Mouse (Mus musculus): ENCODE measurements around the gene Ate1. TPM values are rescaled to one million over a fixed set of nuclear protein-coding genes. Genes with fewer than 3 reads are reported as not detected.

The Ate1 gene
- total RNA-seq, 2 experiments from 2014 or later = 43.5 to 45.0 TPM

DNA sequence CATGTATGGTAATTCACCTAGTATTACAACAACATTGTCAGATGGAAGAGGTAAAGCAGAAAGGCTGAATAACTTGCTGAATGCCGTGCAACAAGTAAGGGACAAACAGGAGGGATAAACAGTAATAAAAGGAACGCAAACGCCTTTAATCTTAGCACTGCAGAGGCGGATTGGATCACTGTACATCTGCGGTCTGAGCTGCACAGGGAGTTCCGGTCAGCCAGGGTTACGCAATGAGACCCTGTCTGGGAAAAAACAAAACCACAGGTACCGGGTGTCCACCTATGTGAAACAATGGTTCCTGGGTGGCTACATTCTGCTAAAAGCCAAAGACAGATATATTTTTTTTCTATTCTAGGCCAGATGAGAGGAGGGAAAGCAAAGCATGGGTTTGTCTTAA, 3.3 kb upstream of the Ate1 start:
- no peak for DNase-seq

DNA sequence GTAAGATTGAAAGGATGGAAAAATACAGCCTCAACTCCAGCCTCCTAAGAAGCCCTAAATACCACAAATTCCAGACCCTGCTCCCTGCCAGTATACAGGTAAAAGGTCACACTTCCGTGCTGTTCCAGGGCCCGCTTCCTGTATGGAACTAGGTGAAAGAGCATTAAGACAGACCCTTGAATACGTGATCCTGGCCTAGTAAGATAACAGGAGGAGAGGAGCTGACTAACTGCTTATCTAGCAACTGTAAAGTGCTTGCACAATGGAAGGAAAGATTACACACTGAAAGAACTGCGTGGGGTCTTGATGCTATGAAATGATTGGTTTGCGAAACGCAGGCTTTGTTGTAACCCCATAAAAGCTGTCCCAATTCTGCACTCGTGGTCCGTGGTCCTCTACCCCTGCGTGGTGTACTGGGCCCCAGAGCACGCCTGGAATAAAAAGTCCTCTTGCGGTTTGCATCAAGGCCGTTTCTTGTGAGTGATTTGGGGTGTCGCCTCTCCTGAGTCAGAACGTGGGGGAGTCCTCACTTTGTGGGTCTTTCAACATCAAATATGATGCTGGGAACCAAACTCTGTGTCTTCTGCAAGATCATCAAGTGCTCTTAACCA, 748 bp upstream of the Ate1 start:
- DNase-seq = no peak

GRCm38 (mm10) chr7:130519096-130520048, 797 bp downstream of the Ate1 start:
- DNase-seq = peak; percentile 99

DNA sequence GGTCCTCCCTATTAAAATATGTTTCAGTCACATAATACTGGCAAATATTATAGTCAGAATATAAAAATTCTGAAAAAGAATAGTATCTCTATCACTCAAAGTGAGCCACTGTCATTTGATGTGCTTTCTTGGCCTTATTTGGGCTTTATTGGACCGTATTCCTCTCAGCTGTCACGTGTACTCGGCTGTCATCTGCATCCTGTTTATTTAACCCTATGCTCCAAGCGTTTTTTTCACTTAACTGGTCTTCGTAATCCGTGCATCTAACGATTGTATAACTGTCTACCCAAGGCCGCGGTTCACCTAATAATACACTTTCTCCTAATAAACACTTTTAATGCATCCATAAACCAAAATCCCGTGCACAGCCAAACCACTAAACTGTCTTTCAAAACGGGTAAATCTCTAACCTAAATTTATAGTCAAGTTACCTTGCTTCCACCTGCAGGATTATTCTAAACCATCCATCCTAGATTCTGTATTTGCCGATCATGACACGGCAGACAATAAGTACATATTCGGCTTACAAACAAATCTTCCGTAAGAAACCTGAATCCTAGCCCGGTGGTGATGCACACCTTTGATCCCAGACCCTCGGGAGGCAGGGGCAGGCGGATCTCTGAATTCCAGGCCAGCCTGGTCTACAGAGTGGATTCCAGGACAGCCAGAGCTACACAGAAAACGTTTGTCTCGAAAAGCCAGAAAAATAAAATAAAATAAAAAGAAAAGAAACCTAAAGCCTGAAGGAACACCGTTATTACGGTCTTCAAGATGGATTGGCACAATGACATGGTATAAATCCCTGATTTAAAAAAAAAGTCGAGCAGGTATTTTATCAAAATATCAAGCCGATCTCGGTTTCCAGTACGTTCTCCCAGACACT, 1.7 kb downstream of the Ate1 start:
- no peak for DNase-seq

- DNase-seq = no peak
Measured at GRCm38 (mm10) chr7:130510243-130510642, 9.9 kb downstream of the Ate1 start.

DNA sequence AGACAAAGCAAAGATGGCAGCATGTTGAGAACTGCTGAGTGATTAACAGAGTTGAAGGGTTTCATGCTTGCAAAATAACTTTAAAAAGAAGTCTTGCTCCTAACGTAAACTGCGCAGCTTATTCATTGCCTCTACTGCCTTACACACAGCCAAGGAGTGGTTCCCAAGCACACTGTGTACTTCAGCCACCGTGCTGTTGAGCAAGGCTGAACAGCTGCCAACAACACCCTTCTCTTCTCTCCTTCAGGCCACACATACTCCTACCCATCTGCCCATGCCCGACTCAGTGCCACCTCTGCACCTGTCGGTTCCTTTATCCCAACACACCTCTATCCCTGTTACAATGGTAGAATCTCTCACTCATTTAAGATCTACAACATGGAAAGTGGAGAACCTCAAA, 17.2 kb downstream of the Ate1 start:
- DNase-seq = no peak

DNA sequence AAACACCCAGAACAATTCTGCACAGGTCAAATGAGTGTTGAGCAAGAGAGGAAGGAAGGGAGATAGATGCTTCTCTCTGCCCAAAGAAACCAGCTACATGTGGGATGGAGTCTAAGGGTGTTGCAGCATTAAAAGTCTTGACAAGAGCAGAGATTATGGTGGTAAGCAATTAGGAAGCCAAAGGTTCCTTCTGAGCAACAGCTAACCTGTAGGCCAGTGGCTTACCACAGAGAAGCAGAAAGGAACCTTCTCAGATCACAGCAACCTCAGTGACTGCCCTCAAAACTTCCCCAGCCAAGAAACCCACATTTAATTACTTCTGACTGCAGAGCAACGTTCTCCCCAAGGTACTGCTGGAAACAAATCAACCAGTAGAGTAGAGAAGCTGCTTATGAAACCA, 18.7 kb downstream of the Ate1 start:
- no peak for DNase-seq

DNA sequence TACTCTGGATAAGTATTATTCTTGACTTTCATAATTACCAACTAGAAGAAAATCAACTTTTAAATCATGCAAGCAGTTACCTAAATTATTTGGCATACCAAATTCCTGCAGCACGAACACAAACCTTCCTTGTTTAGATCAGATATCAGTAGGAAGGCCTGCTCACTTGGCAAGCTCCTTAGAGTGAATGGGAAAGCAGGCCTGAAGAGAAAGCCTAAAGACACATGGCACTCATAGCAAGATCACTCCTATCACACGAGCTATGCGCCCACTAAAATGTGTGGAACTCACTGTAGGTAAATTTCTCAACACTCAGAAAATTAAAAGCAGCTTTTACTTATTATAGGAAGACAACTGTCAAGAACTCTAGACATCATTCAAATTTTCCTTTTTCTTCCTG, 26.8 kb downstream of the Ate1 start:
- DNase-seq = no peak

GRCm38 (mm10) chr7:130492026-130492425, 28.1 kb downstream of the Ate1 start:
- DNase-seq = no peak

- peak in 1 of 2 experiments; percentile 10 for DNase-seq
Measured at GRCm38 (mm10) chr7:130479003-130479402, 41.2 kb downstream of the Ate1 start.

- peak; percentile 56 to 61 for DNase-seq
Measured at GRCm38 (mm10) chr7:130475970-130476369, 44.2 kb downstream of the Ate1 start.

- no peak for DNase-seq
Measured at GRCm38 (mm10) chr7:130473881-130474280, 46.3 kb downstream of the Ate1 start.

GRCm38 (mm10) chr7:130472683-130473082, 47.5 kb downstream of the Ate1 start:
- DNase-seq = no peak

GRCm38 (mm10) chr7:130471045-130471444, 49.1 kb downstream of the Ate1 start:
- DNase-seq = no peak

- DNase-seq = no peak
Measured at GRCm38 (mm10) chr7:130455587-130456246, 64.5 kb downstream of the Ate1 start.

GRCm38 (mm10) chr7:130454226-130454625, 65.9 kb downstream of the Ate1 start:
- peak in 1 of 2 experiments; percentile 9 for DNase-seq

DNA sequence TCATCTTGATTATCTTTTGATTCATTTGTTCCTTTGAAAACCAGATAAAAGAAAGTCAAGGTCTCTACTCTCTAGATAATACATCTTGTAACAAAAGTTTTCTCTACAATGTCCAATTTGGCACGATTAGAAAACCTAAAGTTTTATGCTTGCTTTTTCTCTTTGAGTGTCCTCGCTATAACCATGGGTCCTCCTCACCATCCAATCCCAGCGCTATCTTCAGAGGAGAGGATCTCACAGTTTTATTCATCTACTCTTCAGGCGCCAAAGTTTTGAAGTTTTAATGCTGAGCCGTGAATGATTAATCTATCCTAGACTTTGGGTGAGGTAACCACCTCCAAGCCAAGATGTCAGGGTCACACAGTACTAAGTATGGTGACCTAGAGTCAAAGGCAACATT, 84.4 kb downstream of the Ate1 start:
- DNase-seq = peak in 1 of 2 experiments; percentile 15

DNA sequence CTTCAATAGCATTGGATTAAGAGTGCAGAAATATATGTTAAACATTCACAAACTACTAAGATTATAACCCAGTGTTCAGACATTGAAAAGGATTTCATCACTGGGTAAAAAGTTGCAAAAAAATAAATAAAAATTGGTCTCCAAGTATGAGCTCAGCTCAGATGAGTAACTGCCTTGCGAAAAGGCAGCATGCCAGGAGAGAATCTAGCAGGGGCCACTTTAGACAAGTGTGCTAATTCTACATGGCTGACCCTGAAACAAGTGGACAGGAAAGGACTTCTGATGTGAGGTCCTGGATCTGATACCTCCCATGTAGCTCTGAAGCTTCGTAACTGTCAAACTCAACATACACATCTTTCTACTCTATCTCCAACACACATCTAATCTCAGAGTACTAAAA, 88.0 kb downstream of the Ate1 start:
- DNase-seq = peak; percentile 80 to 81

- DNase-seq = no peak
Measured at GRCm38 (mm10) chr7:130426586-130426985, 93.6 kb downstream of the Ate1 start.

DNA sequence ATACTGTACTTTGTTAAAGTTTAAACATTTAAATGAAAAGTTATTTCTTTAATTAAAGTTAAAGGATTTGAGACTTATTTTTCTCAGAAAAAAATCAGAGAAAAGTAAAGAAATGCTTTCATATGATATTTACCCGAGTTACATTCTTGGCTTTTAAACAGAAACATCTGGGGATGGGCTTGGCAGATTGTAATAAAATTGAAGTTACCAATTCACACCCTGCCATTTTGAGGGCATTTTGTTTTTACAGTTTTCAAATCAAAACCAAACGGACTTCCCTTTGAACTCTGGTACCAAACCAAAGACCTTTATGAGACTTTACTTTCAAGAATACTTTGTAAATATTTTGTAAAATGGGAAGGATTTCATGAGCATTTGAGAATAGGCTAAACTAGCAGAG, 94.2 kb downstream of the Ate1 start:
- no peak for DNase-seq

DNA sequence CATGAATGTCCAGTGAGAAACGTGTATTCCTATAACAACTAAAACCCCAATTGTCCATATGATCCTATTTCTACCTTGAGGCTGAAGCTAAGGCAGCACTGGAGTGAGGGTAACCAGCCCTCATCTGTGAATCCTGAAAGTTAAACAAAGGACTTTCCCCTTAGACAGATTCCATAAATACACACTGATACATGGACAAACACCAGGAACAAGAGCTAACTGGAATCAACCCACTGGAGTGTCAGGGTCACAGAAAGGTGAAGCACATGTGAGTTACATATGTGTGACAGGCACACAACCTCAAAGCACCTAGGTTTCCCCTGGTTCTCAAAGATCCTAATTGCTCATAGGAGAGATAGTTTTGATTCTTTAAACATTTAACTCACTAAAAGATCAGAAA, 100.2 kb downstream of the Ate1 start:
- no peak for DNase-seq

DNA sequence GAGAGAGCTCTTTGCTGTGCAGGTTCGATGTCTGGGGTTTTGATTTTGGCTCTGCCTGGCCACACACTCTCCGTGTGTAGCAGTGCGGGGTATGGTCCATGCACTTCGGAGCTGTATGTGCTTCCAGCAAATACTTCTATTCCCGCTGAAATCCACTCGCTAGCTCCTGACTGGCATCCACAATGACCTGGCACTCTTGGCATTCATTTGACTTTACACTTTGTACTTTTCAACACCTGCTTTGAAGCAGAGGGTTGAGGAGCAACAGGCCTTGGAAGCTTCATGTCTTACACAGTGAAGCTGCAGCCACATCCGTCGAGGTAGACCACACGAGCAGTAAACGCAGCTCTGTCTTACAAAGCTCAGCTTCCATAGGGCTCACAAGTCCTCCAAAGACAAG, 112.5 kb downstream of the Ate1 start:
- DNase-seq = no peak

Measured in adrenal gland, postnatal 36 days (tissue).